Mouse (Mus musculus): ENCODE results near the gene Mta1.

- no peak for TF ChIP-seq CTCF (IDR thresholded peaks at IDR 0.05; ENCODE audit: low read depth, low read length)
- no peak for TF ChIP-seq POLR2A (IDR thresholded peaks at IDR 0.05; ENCODE audit: borderline replicate concordance, low read depth, low read length)
Observed at GRCm38 (mm10) chr12:113138901-113139864, 41.1 kb downstream of the Mta1 start.

All from bone marrow macrophage, adult 2 months (primary cell).